Mouse (Mus musculus): ENCODE measurements around the gene Ranbp17. TPM values are rescaled to one million over a fixed set of nuclear protein-coding genes. Genes with fewer than 3 reads are reported as not detected.

Ranbp17 gene
- polyA plus RNA-seq, 2 experiments: 5.2 to 8.0 TPM

DNA sequence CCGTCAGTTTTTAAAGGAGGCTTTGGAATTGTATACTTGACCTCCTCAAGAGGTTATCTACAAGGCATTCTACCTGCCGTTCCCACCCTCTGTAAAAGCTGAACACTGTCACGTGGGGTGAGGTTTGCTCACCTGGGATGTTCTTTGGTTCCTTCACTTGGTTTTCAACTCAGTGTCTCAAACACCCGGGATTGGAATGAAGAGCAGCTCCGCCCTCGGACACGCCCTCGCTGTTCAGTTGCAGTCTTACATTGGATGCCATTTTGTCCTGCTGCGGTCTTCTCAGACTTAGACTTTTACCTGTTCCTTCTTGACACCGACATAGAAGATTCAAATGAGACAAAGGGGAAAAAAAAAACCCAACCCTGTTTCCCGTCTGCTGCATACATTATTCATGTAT is 30.6 kb upstream of the Ranbp17 start:
- Histone ChIP-seq H3K4me1 (ENCODE audit: control insufficient read depth, insufficient read depth, low read length) (no peaks in the 10 kb centered on the region), H3K9me3 (ENCODE audit: control insufficient read depth, low read length) (no peaks in the 10 kb centered on the region), H3K9ac (ENCODE audit: low read depth, low read length, severe bottlenecking) (no peak overlapping the region), H3K4me3 (replicated peaks; ENCODE audit: low read length) (no peak overlapping the region), H3K27me3 (ENCODE audit: control insufficient read depth, insufficient read depth, low read length) (no peaks in the 10 kb centered on the region), H3K36me3 (ENCODE audit: control insufficient read depth, insufficient read depth, low read length) (no peaks in the 10 kb centered on the region), H3K4me2 (replicated peaks; ENCODE audit: low read depth, low read length, severe bottlenecking) (no peak overlapping the region), H3K27ac (replicated peaks; ENCODE audit: low read depth, low read length) (no peak overlapping the region)
- DNase-seq (ENCODE audit: low spot score) (no peak), ATAC-seq (ENCODE audit: low FRiP score, low read depth) (no peak)
- TF ChIP-seq POLR2A (IDR thresholded peaks at IDR 0.05; ENCODE audit: borderline replicate concordance, extremely low read depth, insufficient read depth, insufficient read length): no peak
- 68% methylated on average over 11 of the region's 11 CpGs for WGBS

DNA sequence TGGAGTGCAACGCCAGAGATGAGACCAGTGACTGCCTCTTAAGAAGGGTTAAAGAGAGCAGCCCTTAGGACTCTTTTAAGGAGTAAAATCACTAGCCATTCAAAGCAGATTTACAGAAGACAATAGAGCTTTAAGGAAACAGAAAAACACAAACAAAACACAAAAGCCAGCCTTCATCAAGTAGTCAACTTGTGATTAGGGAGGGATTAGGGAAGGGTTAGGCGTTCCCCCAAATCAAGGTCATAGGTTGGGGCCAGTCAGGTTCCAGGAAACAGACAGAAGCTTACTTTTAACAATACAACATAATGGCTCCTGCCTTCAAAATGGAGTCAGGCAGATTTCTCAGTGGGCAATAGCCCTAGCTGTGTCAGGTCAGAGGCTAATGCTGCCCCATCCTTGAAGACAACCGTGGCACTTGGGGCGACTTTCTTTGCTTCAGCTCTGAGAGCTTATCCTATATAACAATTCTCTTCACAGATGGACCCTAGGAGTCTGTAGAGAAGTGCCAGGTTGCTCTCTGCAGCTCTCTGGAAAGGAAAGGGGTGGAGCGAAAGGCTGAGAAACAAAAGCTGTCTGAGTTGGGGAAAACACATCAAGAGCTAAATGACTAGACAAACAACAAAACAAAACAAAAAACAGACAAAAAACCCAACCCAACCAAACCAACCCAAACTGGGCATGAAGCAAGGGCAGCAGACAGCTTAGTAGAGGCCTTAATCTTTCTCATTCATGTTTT is 24.0 kb upstream of the Ranbp17 start:
- Histone ChIP-seq H3K4me1 (ENCODE audit: control insufficient read depth, insufficient read depth, low read length) (no peaks in the 10 kb centered on the region), H3K9me3 (ENCODE audit: control insufficient read depth, low read length) (no peaks in the 10 kb centered on the region), H3K9ac (ENCODE audit: low read depth, low read length, severe bottlenecking) (no peak overlapping the region), H3K4me2 (replicated peaks; ENCODE audit: low read depth, low read length, severe bottlenecking) (no peak overlapping the region), H3K27ac (replicated peaks; ENCODE audit: low read depth, low read length) (no peak overlapping the region), H3K27me3 (ENCODE audit: control insufficient read depth, insufficient read depth, low read length) (no peaks in the 10 kb centered on the region), H3K4me3 (replicated peaks; ENCODE audit: low read length) (no peak overlapping the region), H3K36me3 (ENCODE audit: control insufficient read depth, insufficient read depth, low read length) (no peaks in the 10 kb centered on the region)
- WGBS: 76% methylated on average over 5 of the region's 5 CpGs
- no peak for TF ChIP-seq POLR2A (IDR thresholded peaks at IDR 0.05; ENCODE audit: borderline replicate concordance, extremely low read depth, insufficient read depth, insufficient read length)
- no peak for DNase-seq (ENCODE audit: low spot score)
- ATAC-seq (ENCODE audit: low FRiP score, low read depth): no peak

DNA sequence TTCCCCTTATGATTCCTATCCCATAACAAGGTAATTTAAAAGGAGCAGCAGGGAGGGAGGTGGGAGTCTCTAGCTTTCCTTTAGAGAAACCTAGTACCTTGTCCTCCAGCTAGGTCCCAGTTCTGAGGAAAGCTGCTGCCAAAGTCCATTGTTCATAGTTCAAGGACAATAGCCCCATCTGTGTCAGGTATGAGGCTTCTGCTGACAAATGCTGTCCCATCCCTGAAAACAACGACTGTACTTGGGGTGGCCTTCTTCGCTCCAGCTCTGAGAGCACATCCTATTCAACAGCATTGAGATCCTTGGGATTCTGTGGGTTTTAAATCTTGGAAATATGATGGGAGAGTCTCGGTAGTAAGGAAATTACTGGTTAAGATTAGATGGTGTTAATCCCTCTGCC is 23.1 kb upstream of the Ranbp17 start:
- no peak for TF ChIP-seq POLR2A (IDR thresholded peaks at IDR 0.05; ENCODE audit: borderline replicate concordance, extremely low read depth, insufficient read depth, insufficient read length)
- Histone ChIP-seq H3K9me3 (ENCODE audit: control insufficient read depth, low read length) (no peaks in the 10 kb centered on the region), H3K4me3 (replicated peaks; ENCODE audit: low read length) (no peak overlapping the region), H3K27ac (replicated peaks; ENCODE audit: low read depth, low read length) (no peak overlapping the region), H3K27me3 (ENCODE audit: control insufficient read depth, insufficient read depth, low read length) (no peaks in the 10 kb centered on the region), H3K4me1 (ENCODE audit: control insufficient read depth, insufficient read depth, low read length) (no peaks in the 10 kb centered on the region), H3K4me2 (replicated peaks; ENCODE audit: low read depth, low read length, severe bottlenecking) (no peak overlapping the region), H3K36me3 (ENCODE audit: control insufficient read depth, insufficient read depth, low read length) (no peaks in the 10 kb centered on the region), H3K9ac (ENCODE audit: low read depth, low read length, severe bottlenecking) (no peak overlapping the region)
- WGBS: 88% methylated on average over 3 of the region's 3 CpGs
- DNase-seq (ENCODE audit: low spot score) (no peak), ATAC-seq (ENCODE audit: low FRiP score, low read depth) (no peak)

DNA sequence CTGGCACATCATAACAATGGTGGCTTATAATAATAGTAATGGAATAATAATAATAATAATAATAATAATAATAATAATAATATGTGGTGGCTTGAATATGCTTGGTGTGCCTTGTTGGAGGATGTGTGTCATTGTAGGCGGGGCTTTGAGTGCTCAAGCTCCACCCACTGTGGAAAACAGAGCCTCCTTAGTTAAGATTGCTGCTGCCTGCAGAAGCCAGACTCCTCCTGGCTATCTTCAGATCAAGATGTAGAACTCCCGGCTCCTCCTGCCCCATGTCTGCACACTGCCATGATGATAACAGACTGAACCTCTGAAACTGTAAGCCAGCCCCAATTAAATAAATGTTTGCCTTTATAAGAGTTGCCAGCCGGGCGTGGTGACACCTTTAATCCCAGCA is 21.0 kb upstream of the Ranbp17 start:
- 82% methylated on average over 4 of the region's 4 CpGs for WGBS
- no peaks in the 10 kb centered on the region for H3K27me3 ChIP-seq (ENCODE audit: control insufficient read depth, insufficient read depth, low read length)
- H3K27ac ChIP-seq (replicated peaks; ENCODE audit: low read depth, low read length): no peak overlapping the region
- no peaks in the 10 kb centered on the region for H3K36me3 ChIP-seq (ENCODE audit: control insufficient read depth, insufficient read depth, low read length)
- no peak for DNase-seq (ENCODE audit: low spot score)
- H3K9ac ChIP-seq (ENCODE audit: low read depth, low read length, severe bottlenecking): no peak overlapping the region
- H3K4me3 ChIP-seq (replicated peaks; ENCODE audit: low read length): no peak overlapping the region
- H3K4me1 ChIP-seq (ENCODE audit: control insufficient read depth, insufficient read depth, low read length): no peaks in the 10 kb centered on the region
- no peak for TF ChIP-seq POLR2A (IDR thresholded peaks at IDR 0.05; ENCODE audit: borderline replicate concordance, extremely low read depth, insufficient read depth, insufficient read length)
- no peaks in the 10 kb centered on the region for H3K9me3 ChIP-seq (ENCODE audit: control insufficient read depth, low read length)
- H3K4me2 ChIP-seq (replicated peaks; ENCODE audit: low read depth, low read length, severe bottlenecking): no peak overlapping the region
- ATAC-seq (ENCODE audit: low FRiP score, low read depth): no peak

DNA sequence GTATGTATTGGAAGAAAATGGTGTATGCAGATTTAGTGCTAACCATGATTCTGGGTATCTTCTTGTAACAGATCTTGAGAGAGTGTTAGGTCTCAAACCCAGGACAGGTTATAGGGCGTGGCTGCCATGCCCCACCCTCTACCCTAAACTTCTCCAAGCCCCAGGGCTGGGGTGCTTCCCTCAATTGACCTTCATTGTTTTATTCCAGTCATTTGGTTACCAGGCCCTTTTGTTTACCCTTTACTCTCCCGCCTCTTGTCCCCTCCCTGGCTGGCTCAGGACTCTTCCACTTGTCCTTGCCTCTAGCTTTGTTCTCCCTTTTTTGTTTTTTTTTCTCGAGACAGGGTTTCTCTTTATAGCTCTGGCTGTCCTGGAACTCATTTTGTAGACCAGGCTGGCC is 20.0 kb upstream of the Ranbp17 start:
- ATAC-seq (ENCODE audit: low FRiP score, low read depth): no peak
- WGBS: 60% methylated on average over 3 of the region's 3 CpGs
- TF ChIP-seq POLR2A (IDR thresholded peaks at IDR 0.05; ENCODE audit: borderline replicate concordance, extremely low read depth, insufficient read depth, insufficient read length): no peak

More for the DNA sequence above, 20.0 kb upstream of the Ranbp17 start:
- H3K27ac ChIP-seq (replicated peaks; ENCODE audit: low read depth, low read length): no peak overlapping the region
- no peak for DNase-seq (ENCODE audit: low spot score)
- no peak overlapping the region for H3K4me3 ChIP-seq (replicated peaks; ENCODE audit: low read length)
- H3K9me3 ChIP-seq (ENCODE audit: control insufficient read depth, low read length): no peaks in the 10 kb centered on the region
- no peak overlapping the region for H3K9ac ChIP-seq (ENCODE audit: low read depth, low read length, severe bottlenecking)
- H3K36me3 ChIP-seq (ENCODE audit: control insufficient read depth, insufficient read depth, low read length): no peaks in the 10 kb centered on the region
- H3K4me1 ChIP-seq (ENCODE audit: control insufficient read depth, insufficient read depth, low read length): no peaks in the 10 kb centered on the region
- no peak overlapping the region for H3K4me2 ChIP-seq (replicated peaks; ENCODE audit: low read depth, low read length, severe bottlenecking)
- H3K27me3 ChIP-seq (ENCODE audit: control insufficient read depth, insufficient read depth, low read length): no peaks in the 10 kb centered on the region
